Mouse (Mus musculus) heart, postnatal 0 days (tissue): Measurements from ENCODE around the gene Cd7.

Experiments
- CTCF ChIP-seq: IDR thresholded peaks from 2 replicates; pipeline ENCODE4 v1.5.1; 2016; ENCODE audit warnings: antibody characterized with exemption, control low read depth, low read depth
- EP300 ChIP-seq: IDR thresholded peaks from 2 replicates; pipeline ENCODE4 v1.6.1; 2016; ENCODE audit warnings: antibody characterized with exemption, low read depth

DNA sequence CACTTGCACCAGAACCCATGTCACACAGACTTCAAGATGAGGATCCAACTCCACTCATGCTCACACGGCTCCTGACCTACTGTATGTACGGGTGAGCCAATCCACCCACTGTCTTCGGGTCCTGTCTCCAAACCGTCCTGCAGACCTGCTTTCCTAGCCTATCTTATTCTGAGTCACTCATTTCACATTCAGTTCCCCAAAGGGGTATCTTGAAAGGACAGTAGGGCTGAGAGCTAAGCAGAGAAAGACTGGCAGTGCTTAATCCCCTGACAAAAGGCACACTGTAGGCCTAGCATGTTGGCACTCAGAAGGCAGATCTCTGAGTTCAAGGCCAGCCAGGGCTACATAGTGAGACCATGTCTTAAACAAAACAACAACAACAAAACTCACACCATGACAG, 50.8 kb downstream of the Cd7 start:
- no peak for TF ChIP-seq CTCF
- no peak for TF ChIP-seq EP300
